Mouse (Mus musculus): ENCODE results near the gene Hormad2.

Gene Hormad2

DNA sequence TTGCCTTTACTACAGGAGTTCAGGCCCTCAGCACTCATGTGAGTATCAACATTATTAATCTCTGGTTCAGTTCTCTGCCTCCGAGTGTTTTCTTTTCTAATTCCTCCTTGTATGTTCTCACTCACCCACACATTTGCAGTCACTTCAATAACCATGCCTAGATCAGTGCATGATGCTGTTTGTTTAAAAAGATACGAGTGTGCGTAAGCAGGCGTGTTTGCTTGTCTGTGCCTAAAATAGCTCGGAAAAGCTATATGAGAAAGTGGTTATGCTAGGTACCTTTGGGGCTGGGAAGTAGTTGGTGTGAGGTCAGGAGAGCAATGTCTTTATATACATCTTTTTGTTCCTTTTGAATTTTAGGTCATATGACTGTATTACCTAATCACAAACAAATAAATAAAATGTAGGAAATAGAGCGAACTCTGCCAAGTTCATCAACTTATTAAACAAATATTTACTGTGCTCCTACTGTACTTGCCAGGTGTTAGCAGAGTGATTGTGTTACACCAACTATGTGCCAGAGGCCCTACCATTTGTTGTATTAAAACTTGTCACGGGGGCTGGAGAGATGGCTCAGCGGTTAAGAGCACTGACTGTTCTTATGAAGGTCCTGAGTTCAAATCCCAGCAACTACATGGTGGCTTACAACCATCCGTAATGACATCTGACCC lies 100.7 kb downstream of the Hormad2 start:
- DNase-seq (ENCODE audit: low read depth, low spot score) = no peak

- DNase-seq (ENCODE audit: low read depth, low spot score) = no peak
Measured at GRCm38 (mm10) chr11:4339275-4339674, 101.6 kb downstream of the Hormad2 start.

- DNase-seq (ENCODE audit: low read depth, low spot score) = no peak
Measured at GRCm38 (mm10) chr11:4336693-4337283, 104.1 kb downstream of the Hormad2 start.

GRCm38 (mm10) chr11:4335810-4336692 lies 104.9 kb downstream of the Hormad2 start:
- no peak for DNase-seq (ENCODE audit: low read depth, low spot score)

DNA sequence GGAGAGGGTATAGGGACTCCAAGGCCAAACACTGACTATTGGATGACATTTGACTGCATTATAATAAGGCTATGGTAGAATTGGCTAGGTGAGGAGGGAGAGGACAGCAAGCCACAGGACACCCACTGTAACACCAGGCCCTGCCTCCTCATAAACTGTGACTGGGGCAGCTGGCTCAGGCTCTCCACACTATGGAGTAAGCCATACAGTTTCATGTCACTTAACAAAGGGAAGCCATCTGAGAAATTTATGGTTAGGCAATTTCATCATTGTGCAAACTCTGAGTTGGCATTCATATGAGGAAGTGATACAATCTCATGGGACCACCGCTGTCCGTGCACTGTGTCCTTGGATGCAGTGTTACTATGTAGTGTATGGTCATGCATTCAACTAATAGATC lies 107.9 kb downstream of the Hormad2 start:
- no peak for DNase-seq (ENCODE audit: low read depth, low spot score)

DNA sequence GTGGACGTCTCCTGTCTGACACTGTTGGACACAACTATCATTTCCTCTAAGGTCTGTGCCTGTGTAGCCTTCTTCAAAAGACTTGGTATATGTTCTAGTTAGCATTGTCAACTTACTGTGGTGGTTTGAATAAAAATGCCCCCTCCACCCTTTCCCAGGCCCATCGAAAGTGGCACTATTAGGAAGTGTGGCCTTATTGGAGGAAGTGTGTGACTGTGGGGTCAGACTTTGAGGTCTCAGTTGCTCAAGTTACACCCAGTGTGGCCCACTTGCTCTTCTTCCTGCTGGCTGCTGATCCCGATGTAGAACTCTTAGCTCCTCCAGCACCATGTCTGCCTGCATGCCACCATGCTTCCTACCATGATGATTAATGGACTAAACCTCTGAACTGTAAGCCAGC lies 112.7 kb downstream of the Hormad2 start:
- DNase-seq (ENCODE audit: low read depth, low spot score) = no peak

DNA sequence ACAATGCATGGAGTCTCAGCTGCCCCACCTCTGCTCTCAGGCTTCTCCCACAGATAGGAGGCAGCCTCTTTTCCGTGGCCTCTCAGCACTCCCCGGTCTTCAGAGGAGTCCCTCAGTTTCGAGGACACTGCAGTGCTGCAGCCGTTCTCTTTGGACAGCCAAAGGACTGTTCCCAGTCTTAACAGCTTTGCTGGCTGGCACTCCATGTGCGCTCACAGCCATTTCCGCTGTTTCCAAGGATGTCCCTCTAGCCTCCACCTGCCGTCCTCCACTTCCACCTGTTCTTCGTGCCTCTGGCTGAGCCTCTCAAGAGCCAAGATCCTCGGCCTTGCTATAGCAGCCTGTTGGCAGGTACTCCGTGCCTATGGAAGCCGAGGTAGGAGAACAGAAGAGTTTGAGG lies 117.4 kb downstream of the Hormad2 start:
- no peak for DNase-seq (ENCODE audit: low read depth, low spot score)

- no peak for DNase-seq (ENCODE audit: low read depth, low spot score)
Measured at GRCm38 (mm10) chr11:4322943-4323342, 118.0 kb downstream of the Hormad2 start.

DNA sequence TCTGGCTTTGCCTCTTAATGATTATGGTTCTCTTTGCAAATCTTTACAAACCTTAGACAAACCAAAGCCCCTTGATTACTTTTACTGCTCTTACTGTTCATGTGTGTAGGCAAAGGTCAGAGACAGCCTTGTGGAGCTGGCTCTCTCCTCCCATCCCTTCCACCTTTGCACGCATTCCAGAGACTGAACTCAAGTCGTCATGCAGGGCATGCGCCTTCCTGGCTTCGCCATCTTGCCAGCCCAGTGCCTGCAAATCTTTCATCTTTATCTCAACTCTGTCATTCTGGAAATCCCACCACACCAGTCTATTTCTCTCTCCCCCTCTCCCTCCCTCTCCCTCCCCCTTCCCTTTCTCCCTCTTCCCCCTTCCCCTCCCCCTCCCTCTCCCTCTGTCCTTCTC lies 120.0 kb downstream of the Hormad2 start:
- no peak for DNase-seq (ENCODE audit: low read depth, low spot score)

GRCm38 (mm10) chr11:4319212-4319955 lies 121.5 kb downstream of the Hormad2 start:
- DNase-seq (ENCODE audit: low read depth, low spot score) = no peak

GRCm38 (mm10) chr11:4318011-4318410 lies 122.9 kb downstream of the Hormad2 start:
- no peak for DNase-seq (ENCODE audit: low read depth, low spot score)

- no peak for DNase-seq (ENCODE audit: low read depth, low spot score)
Measured at GRCm38 (mm10) chr11:4317287-4317686, 123.6 kb downstream of the Hormad2 start.

DNA sequence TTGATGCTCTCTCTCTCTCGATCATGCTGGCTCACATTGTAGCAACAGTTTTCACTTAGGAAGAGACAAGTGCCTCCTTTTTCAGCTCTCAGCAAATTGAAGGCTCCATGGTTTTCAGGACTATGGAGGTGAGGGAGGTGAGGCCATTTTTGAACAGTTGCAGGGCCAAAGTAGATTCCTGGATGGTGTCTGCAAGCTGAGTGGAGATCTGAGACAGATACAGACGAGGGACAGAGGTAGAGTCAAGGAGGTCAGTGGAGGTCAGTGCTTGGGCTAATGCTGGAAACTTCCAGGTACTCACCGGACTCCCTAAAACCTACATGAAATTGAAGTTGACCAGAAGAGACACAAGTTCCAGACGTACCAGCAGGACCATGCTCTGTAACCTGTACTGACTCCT lies 128.7 kb downstream of the Hormad2 start:
- no peak for DNase-seq (ENCODE audit: low read depth, low spot score)

DNA sequence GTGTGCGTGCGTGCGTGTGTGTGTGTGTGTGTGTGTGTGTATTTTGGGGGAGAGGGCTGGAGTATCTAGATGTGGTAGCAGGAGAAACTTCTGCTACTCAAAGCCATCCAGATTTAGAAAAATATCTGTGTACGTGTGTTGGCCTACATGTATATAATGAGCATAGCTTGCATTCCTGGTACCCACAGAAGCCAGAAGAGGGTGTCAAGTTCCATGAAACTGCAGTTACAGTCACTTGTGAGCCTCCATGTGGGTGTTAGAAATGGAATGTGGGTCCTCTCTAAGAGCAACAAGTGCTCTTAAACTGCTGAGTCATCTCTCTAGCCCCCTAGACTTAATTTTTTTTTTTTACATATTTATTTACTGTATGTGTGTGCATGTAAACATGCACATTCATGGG lies 130.6 kb downstream of the Hormad2 start:
- no peak for DNase-seq (ENCODE audit: low read depth, low spot score)

- DNase-seq (ENCODE audit: low read depth, low spot score) = no peak
Measured at GRCm38 (mm10) chr11:4309613-4310012, 131.3 kb downstream of the Hormad2 start.

DNA sequence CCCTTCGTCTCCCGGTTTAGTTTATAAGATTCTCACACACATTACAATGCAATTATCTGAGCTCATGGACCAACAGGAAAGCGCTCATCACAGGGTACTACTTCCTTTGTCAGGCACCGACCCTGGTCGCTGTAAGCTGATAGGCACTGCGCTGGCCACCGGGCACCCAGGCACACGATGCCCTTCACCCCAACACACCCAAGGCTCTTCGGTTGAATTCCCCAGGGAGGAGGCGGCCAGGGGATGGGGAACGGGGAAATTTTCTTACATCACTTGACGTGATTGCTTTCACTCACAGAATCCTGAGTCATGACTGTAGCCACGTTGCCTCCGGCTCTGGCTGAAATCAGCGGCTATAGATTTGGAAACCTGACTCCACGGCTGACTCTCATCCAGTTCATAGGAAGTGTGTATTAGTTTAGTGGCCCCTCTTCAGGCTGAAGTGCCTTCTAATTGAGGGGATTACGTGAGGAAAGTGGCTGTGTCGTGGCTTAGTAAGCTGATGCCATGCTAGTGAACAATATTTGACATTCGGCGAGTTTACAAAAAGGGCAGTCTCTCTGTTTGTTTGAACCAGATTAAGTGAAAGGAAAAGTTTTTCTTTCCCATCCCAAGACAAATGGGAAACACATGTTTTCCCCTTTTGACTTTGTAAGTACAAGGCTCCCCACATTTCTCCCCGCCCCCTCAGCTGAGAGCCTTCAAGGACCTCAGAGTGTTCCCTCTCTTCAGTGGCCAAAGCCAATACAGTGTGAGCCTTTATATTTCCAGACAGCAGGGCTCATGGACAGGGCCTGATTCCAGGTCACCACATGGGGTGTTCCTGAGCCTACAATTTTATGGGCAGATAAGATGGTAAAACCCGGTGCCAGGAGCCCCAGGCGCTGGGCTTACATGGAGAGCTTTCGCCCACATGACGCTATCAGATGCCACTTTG lies 132.1 kb downstream of the Hormad2 start:
- no peak for DNase-seq (ENCODE audit: low read depth, low spot score)

DNA sequence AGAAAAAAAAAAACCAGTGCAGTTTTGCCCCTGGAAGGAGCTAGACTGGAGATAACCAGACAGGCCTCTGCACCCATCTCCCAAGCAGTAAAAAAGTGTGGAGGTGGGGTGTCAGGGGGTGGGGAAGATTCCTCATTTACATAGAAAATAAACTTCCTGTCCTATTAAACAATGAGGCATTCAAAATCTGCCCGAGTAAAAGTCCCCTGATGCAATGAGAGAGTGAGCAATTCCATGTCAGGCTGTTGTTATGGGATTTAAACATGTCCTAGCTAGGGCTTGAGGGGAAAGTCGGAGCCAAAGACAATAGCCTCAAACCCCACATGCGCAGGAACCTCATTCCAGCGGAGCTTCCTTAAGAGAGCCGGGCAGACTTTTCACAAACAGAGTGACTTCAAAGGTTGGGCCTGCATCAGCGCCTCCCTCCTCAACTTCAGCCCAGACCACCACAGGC lies 132.8 kb downstream of the Hormad2 start:
- DNase-seq (ENCODE audit: low read depth, low spot score) = no peak

DNA sequence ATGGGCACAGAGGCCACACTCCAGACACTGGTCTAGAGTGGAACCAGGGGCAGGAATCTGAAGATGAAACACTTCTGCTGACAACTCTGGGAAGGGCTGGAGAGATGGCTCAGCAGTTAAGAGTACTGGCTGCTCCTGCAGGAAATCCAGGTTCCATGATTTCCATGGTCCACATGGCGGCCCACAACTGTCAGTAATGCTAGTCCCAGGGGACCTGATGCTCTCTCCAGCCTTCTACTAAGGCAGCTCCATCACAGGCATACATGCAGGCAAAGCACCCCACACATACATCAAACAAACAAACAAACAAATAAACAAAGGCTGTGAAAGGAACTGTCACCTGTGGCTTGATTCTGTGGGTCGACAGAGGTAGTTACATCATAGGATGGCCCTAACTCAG lies 134.8 kb downstream of the Hormad2 start:
- no peak for DNase-seq (ENCODE audit: low read depth, low spot score)

DNA sequence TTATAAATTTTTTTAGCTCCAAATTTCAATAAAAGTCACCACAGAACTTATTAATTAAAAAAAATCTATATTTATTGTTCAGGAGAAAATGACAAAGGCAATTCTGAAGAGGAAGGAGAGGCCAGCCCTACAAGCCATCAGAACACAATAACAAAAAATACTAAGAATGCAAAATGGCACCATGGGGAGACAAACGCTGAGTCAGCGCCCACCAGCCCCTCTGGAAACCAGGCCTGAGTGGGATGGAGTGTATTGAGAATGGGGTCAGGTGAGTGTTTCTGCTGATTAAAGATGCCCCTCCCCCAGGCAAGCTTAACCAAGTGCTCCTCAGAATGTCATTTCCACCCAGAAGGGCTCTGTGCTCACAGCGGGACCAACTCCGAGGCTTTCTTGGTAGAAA lies 135.8 kb downstream of the Hormad2 start:
- DNase-seq (ENCODE audit: low read depth, low spot score) = no peak

GRCm38 (mm10) chr11:4304203-4304602 lies 136.7 kb downstream of the Hormad2 start:
- DNase-seq (ENCODE audit: low read depth, low spot score) = no peak

GRCm38 (mm10) chr11:4303033-4303432 lies 137.9 kb downstream of the Hormad2 start:
- DNase-seq (ENCODE audit: low read depth, low spot score) = no peak
